Mouse (Mus musculus) R1 (cell line): ENCODE data around the gene Sgca.
A peak's percentile ranks its signal among the peaks of the same experiment; 100 is the strongest.
"Not testable (repeated sequence)": the region's sequence is repeated elsewhere in the genome, so short reads cannot be mapped to it uniquely, and the experiment has no call there.

Experiments
- DNase-seq: peaks from one replicate; pipeline ENCODE4 v3.0.0-alpha.2; 2018; ENCODE audit warnings: low read depth, low spot score

Gene Sgca

GRCm38 (mm10) chr11:94976199-94976598 lies at the start of gene Sgca:
Gene Sgca, minus strand, starts transcription at chr11:94976327.
- DNase-seq: no peak

GRCm38 (mm10) chr11:95025227-95026012 lies 49.3 kb upstream of the Sgca start:
- no peak for DNase-seq

- DNase-seq: no peak
Measured at GRCm38 (mm10) chr11:95024439-95025184, 48.5 kb upstream of the Sgca start.

GRCm38 (mm10) chr11:95023481-95023880 lies 47.4 kb upstream of the Sgca start:
- no peak for DNase-seq

GRCm38 (mm10) chr11:95022237-95022992 lies 46.3 kb upstream of the Sgca start:
- DNase-seq: peak; percentile 77

- no peak for DNase-seq
Measured at GRCm38 (mm10) chr11:95015484-95015883, 39.4 kb upstream of the Sgca start.

GRCm38 (mm10) chr11:95012487-95012886 lies 36.4 kb upstream of the Sgca start:
- no peak for DNase-seq

- DNase-seq: no peak
Measured at GRCm38 (mm10) chr11:95012075-95012474, 35.9 kb upstream of the Sgca start.

GRCm38 (mm10) chr11:95011416-95011815 lies 35.3 kb upstream of the Sgca start:
- no peak for DNase-seq

GRCm38 (mm10) chr11:95010841-95011403 lies 34.8 kb upstream of the Sgca start:
- DNase-seq: not testable (repeated sequence)

- DNase-seq: no peak
Measured at GRCm38 (mm10) chr11:95010141-95010739, 34.1 kb upstream of the Sgca start.

- peak; percentile 57 for DNase-seq
Measured at GRCm38 (mm10) chr11:95009629-95010014, 33.5 kb upstream of the Sgca start, which contains the start of gene Samd14. Gene Samd14, plus strand, starts transcription at chr11:95009879.

- DNase-seq: no peak
Measured at GRCm38 (mm10) chr11:95008661-95009628, 32.8 kb upstream of the Sgca start.

- no peak for DNase-seq
Measured at GRCm38 (mm10) chr11:95007418-95007817, 31.3 kb upstream of the Sgca start.

- peak; percentile 62 for DNase-seq
Measured at GRCm38 (mm10) chr11:95006525-95007219, 30.5 kb upstream of the Sgca start.

GRCm38 (mm10) chr11:95006038-95006437 lies 29.9 kb upstream of the Sgca start:
- DNase-seq: no peak

- no peak for DNase-seq
Measured at GRCm38 (mm10) chr11:95004937-95005198, 28.7 kb upstream of the Sgca start.

- DNase-seq: no peak
Measured at GRCm38 (mm10) chr11:95004136-95004936, 28.2 kb upstream of the Sgca start.

GRCm38 (mm10) chr11:95002705-95003104 lies 26.6 kb upstream of the Sgca start:
- no peak for DNase-seq
